Mouse (Mus musculus) G1E-ER4 (cell line): ENCODE measurements around the gene Akap11. TPM values are rescaled to one million over a fixed set of nuclear protein-coding genes. Genes with fewer than 3 reads are reported as not detected.

Experiments
- GATA1 ChIP-seq: IDR thresholded peaks from one replicate; pipeline ENCODE4 v1.8.0; 2012; ENCODE audit warnings: low read length, inconsistent platforms
- polyA plus RNA-seq: library from polyadenylated mRNA; stranded (reverse); fragments of >175 nt; gene quantifications from 2 replicates; pipeline ENCODE4 v1.2.3, GENCODE M21; 2012

The Akap11 gene
- polyA plus RNA-seq, 1 experiment = 0.37 TPM

DNA sequence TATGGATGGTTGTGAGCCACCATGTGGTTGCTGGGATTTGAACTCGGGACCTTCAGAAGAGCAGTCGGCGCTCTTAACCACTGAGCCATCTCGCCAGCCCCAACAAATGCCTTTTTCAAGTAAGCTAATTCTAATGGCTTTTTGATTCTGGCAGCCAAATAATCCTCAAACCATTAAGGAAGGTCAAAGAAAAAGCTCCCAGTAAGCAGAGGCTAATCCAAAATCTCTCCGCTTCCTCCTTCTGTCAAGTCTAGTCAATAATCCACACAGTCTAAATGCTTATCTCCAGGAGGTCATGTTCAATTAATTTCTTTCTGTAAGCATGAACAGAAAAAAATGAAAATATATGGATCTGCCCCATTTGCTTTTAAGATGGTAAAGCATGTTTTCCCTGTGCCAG, 2.0 kb downstream of the Akap11 start:
- TF ChIP-seq GATA1 = no peak

GRCm38 (mm10) chr14:78533701-78534100, 2.9 kb downstream of the Akap11 start:
- TF ChIP-seq GATA1 = no peak

DNA sequence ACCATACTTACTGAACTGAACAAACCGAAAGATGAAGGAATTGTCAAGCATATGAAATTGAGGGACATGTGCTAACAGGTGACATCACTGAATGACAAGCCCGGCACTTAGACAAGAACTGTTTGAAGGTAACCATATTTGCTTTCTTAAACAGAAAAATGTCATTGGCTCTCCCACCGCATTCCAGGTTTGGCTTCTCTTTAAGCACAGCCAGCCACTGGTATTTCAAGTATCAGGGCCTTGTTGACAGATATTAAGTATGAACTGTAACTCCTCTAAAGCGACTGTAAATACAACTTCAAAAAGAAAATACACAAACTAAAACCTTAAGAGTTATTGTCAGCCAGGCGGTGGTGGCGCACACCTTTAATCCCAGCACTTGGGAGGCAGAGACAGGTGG, 4.3 kb downstream of the Akap11 start:
- no peak for TF ChIP-seq GATA1

DNA sequence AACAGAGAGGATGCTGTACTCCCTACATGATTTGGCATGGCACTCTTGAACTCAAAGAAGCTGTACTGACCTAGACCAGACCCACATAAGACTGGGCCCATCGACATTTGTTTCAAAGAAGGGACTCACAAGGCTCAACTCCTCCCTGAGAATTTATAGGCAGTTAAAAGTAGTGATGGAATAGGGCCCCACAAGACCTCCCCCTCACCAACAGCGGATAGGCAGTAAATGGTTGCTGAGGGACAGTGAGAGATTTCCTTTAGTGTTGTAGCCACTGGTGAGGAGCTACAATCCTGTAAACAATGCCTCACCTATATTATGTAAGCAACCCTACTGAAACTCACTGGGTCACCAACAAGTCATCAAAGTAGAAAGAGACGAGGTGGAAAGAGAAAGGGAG, 6.4 kb downstream of the Akap11 start:
- no peak for TF ChIP-seq GATA1

DNA sequence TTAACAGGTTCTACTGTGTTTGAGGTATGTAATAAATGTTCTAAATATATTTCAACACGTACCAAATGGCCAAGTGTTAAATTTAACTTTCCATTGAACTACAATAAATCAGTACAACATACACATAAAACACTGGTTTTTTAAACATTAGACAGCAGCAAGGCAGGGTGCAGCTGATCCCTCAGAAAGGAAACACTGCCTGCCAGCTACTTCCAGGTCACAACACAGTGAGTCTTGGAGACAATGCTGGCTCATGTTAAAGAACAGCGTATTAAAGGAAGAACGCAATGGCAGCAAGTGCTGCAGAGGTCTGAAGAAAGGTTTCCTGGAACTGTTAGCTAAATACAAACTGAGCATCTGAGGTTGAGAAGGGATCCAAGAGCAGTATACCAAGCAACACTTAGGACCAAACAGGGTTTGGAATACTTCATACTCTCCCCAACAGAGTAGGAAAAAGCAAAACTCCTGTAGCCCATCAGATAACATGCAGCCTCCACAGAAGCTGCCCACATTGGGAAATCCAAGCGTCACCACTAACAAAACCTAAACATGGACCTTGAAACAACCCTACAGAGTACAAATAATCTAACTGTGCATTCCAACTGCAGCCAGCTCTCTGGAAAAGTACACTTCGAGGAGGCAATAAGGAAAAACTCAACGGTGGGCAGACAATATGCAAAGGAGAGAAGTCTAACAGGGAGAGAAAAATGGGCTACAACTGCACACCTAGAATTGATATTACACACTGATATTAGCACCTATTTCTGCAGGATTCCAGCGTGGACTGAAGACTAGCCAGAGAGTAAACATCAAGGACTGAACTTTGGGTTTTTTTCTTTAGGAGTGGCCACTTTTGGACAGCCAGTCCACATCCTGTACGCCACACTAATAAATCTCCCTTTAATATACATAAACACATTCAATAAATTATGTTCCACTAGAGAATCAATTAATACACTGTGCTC, 7.9 kb downstream of the Akap11 start:
- TF ChIP-seq GATA1 = no peak

DNA sequence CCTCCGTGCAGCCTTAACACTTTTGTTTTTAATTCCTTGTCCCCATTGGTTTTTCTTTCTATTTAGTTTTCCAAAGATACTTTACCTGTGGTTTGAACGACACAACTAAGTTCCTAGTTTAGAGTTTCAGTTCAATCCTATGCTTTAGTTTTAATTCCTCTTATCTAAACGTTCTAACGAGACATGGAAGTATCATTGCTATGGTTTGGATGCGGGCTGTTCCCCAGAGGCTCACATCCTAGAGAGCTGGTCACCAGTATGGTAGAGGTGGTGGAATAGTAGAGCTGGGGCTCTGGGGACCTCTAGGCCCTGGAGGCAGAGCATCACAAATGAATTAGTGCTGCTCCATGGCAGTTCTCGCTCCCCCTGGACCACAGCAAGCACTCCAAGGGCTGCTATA, 9.7 kb downstream of the Akap11 start:
- TF ChIP-seq GATA1 = no peak

DNA sequence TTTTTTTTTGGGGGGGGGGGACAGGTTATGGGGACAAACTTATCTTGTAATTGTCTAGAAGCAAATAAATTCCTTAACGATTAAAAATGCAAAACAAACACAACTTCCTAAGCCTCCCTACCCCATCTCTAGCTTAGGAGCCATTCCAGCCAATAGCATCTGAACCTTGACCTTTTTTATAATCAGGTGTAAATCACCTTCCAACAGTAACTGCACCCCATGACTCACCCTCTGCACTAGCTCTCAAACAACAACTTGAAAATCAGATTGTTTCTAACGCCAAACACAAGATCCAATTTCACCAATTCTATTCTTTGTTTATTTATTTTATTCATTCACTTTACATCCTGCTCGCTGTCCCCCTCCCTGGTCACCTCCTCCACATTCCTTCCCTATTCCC, 10.1 kb downstream of the Akap11 start:
- no peak for TF ChIP-seq GATA1

DNA sequence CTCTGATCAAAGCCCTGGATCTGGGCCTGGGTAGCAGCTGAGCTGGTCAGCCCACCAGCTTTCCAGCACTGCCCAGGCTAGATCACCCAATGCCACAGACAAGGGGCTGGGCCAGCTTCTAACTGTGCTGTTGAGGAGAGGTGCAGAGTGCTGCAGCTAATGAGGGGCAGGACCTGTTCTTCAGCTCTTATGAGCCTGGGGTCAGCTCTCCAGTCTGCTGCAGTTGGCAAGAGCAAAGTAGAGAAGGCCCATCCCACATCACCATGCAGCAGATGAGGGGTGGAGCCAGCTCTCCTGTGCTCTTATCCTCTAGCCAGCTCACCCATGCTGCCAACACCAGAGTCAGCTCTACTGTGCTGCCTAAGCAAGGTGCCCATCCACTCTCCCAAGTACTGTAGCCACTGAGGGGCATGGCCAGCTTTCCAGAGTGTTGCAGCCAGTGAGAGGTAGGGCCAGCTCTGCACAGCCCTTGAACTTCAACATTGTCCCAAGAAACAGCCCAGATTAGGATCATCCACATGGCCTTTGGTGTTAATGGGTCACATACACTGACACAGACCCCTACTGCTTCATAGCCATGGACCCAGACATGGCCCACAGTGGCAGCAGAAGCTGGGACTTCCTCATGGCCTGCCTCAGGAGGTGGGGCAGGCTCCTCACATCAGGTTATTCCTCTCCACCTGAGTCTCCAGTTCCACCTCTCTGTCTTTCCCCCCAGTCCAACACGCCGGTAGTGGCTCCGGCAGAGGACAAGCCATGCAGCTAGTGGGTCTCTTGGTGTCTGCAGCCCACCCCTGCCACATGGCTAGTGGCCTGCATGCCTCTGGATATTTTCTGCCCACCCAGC, 10.8 kb downstream of the Akap11 start:
- no peak for TF ChIP-seq GATA1

GRCm38 (mm10) chr14:78525059-78525458, 11.5 kb downstream of the Akap11 start:
- TF ChIP-seq GATA1 = no peak

GRCm38 (mm10) chr14:78510713-78511112, 25.9 kb downstream of the Akap11 start:
- TF ChIP-seq GATA1 = no peak

- no peak for TF ChIP-seq GATA1
Observed at GRCm38 (mm10) chr14:78509791-78510190, 26.8 kb downstream of the Akap11 start.

- no peak for TF ChIP-seq GATA1
Observed at GRCm38 (mm10) chr14:78500578-78500977, 36.0 kb downstream of the Akap11 start.

DNA sequence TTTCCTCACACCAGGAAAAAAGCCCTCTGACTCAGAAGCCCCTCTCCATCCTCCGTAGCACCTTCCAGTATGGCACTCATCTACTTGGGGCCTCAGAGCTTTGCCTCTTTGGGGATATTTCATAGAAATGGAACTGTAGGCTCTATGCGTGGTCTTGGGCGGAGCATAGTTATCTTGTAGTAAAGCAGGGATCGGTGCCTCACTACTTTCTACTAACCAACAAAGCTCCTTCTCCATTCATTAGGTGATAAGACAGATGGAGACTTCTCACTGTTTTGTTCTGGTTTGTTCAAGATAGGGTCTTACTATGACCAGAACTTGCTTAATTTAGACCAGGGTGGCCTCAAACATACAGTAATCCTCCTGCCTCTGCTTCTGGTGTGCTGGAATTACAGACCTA, 39.9 kb downstream of the Akap11 start:
- TF ChIP-seq GATA1 = no peak

DNA sequence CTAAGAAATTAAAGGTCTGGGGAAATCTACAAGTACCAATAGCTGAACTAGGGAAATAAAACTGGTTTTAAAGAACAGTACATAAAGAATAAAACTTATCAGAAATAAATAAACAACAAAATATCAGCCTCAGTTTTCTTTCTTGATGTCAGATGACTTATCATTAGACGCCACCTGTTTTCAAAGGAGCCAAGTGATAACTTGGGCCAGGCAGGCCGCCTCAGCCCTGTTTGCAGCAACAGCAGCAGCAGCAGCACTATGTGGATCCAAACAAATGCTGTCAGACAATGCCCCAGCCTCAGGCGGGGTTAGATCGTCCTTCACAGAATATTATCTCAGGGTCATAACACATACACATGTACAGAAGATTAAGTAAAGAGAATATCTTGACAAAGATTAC, 41.4 kb downstream of the Akap11 start:
- no peak for TF ChIP-seq GATA1

DNA sequence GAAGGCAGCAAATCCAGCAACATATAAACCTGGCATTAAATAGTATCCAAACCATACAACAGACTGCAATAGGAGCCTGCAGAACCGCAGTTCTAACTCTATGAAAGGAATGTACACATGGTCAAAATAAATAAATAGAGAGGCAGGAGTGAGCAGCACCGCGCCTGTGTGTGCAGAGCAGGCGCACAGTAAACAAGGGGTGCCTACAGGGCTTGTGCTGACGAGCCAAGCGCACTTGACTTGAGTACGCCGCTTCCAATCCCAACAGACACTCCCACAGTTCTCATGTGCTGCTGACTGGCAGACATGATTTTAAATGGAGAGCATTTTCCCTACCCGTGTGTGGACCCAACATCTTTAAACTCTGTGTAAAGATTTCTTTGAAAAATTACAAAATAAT, 44.0 kb downstream of the Akap11 start:
- no peak for TF ChIP-seq GATA1

DNA sequence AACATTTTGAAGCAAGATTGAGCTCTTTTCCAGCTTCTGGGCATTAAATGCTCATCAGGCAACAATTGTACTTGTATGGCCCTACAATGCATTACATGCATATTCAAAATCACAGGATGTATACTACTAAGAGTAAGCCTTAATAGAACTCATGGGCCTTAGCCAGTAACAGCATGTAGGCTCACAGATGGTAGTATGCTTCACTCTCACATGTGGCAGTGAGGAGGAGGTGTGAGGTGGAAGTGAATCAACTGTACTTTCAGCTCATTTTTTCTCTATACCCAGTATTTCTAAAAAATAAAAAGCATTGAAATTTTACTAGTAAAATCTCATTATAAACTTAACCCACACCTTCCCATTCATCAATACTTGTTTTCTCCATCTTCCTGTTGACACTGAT, 45.2 kb downstream of the Akap11 start:
- TF ChIP-seq GATA1 = no peak
